Mouse (Mus musculus) liver, adult 2 months (tissue): ENCODE measurements around the gene Psma7.

Experiments
- CTCF ChIP-seq: fragments of 200-500 bp; IDR thresholded peaks from 2 replicates; pipeline ENCODE4 v1.5.1; 2011; ENCODE audit warnings: low read depth, low read length, control low read depth
- POLR2A ChIP-seq: fragments of 200-500 bp; IDR thresholded peaks from 2 replicates; pipeline ENCODE4 v1.6.1; 2011; ENCODE audit warnings: low read length, control low read depth; ENCODE audit not compliant: insufficient read depth; ENCODE audit errors: extremely low read depth

DNA sequence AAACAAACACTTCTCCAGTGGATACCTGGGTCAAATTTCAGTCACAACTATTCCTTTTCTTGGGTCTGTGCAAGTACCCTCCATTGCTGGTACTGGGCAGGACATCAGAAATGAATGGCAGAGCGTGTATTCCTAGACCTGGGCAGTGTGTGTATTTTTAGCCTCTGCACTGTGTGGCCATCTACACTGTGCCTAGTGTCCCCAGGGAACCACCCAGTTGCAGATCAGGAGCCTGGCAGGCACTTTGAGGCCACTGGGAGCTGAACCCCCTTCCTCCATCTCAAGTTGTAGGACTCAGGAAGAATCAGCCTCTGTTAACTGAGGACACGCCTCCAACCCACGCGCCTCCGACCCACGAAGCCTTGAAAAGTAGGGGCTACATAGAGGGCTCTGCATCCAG is 19.5 kb downstream of the Psma7 start:
- no peak for TF ChIP-seq CTCF
- TF ChIP-seq POLR2A, result no peak
